Mouse (Mus musculus) brown adipose tissue, adult 24 weeks (tissue): ENCODE measurements around the gene Sertad3. TPM values are rescaled to one million over a fixed set of nuclear protein-coding genes. Genes with fewer than 3 reads are reported as not detected.

Experiments
- H3K27ac ChIP-seq: fragments of 200-500 bp; replicated peaks from 2 replicates; pipeline ENCODE4 v1.5.1; 2012; ENCODE audit warnings: low read depth, mild to moderate bottlenecking, low read length
- H3K4me1 ChIP-seq: fragments of 200-500 bp; 2 replicates; pipeline ENCODE4 v1.6.1; 2012; ENCODE audit warnings: low read length, mixed read lengths; ENCODE audit not compliant: control insufficient read depth, insufficient read depth, insufficient read length
- H3K4me3 ChIP-seq: fragments of 200-500 bp; 2 replicates; pipeline ENCODE4 v1.5.1; 2012; ENCODE audit warnings: low read depth, mild to moderate bottlenecking, low read length, moderate library complexity; ENCODE audit not compliant: insufficient read depth
- polyA plus RNA-seq: library from polyadenylated mRNA; stranded (reverse); fragments of >200 nt; gene quantifications from 2 replicates; pipeline ENCODE4 v1.2.4, GENCODE M21; 2012; ENCODE audit not compliant: missing spikeins, insufficient read depth, insufficient read length

Gene Sertad3
- 4.2 and 8.3 TPM in 2 replicates for polyA plus RNA-seq

DNA sequence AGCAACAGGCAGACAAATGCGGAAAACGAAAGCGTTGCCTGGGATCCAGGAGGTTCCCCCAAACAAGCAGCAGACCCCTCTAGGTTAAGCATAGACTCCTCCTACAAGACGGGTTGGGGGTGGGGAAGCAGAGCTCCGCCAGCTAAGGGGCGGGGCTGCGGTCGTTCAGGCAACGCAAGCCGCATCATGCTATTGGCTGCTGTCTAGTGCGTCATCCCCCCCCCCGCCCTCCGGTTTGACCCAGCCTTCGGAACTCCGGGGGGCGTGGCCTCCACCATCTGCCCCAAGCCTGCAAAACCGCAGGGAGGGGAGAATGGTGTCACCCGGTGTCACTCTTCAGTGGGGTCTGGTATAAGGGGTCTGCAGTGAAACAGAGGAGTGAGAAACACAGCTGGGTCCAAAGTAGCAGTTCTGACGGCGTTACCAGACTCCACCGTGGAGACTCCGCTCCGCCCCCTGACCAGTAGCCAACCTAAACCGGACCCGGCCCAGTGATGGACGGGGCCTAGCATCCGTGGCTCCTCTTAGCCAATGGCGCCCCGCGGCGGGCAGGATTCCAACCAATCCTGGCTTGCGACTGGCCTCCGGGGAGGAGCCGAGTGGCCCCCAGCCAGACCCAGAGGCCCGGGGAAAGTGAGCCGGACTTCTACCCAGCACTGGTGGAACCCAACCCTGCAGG lies at the start of gene Sertad3:
TSS of gene Sertad3 (plus strand) at position 613 of the 679 bp plus-strand sequence.
- Histone ChIP-seq H3K27ac (peak within 1 kb of the TSS; percentile 79), H3K4me1 (no peaks in the 10 kb centered on the region; the same call in 1 of the 2 replicates), H3K4me3 (peak within 1 kb of the TSS; percentile 90)

DNA sequence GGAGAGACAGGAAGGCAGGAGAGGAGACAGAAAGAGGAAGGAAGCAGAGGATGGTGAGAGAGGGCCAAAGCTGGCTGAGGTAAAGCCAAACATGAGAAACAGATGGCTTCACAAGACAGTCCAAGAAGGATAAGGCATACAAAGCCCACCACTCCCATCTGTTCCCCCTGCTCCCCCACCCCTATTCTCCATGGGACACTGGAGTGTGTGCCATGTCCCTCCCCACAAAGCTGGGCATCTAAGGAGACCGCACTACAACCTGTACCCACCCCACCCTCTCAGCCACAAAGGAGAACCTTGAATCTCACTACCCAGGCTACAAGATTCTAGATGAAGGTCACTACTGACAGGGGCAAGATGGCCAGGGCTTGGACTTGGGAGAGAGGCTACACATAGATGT lies 46.2 kb upstream of the Sertad3 start:
- Histone ChIP-seq H3K4me1 (no peaks in the 10 kb centered on the region), H3K4me3 (no peak overlapping the region), H3K27ac (no peak overlapping the region)

DNA sequence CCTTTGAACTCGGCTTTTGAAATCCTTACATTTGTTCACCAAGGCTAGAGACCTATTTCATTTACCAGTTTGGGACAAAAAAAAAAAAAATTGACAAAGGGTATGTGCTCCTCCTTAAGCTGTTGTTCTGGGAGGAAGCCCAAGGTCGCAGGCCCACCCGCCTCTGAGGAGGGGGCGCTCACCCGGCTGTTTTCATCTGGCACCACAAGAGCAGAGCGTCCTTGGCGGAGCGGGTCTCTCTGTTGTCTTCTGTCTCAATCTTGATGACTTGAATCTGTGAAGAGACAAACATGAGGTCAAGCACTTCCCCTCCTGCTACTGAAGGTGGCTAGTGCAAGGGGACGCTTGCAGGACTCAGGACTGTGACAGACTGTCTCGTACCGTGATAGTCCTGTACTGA lies 45.6 kb upstream of the Sertad3 start:
- Histone ChIP-seq H3K4me1 (no peaks in the 10 kb centered on the region), H3K4me3 (no peak overlapping the region), H3K27ac (no peak overlapping the region)

DNA sequence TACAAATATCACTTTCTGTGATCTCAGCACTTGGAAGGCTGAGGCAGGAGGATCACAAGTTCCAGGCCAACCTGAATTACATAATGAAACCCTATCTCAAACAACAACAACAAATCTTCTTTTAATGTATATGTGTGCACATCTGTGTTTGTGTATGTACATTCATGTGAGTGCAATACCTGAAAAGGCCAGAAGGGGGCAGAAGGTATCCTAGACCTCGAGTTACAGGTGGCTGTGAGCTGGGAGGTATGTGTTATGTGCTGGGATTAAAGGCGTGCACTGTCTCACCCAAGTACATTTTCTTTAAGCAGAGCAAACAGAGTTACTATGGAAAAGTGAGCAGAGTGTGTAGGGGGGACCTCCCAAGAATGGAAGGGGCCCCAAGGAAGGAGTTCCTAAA lies 44.4 kb upstream of the Sertad3 start:
- H3K4me1 ChIP-seq: no peaks in the 10 kb centered on the region
- no peak overlapping the region for H3K4me3 ChIP-seq
- no peak overlapping the region for H3K27ac ChIP-seq

DNA sequence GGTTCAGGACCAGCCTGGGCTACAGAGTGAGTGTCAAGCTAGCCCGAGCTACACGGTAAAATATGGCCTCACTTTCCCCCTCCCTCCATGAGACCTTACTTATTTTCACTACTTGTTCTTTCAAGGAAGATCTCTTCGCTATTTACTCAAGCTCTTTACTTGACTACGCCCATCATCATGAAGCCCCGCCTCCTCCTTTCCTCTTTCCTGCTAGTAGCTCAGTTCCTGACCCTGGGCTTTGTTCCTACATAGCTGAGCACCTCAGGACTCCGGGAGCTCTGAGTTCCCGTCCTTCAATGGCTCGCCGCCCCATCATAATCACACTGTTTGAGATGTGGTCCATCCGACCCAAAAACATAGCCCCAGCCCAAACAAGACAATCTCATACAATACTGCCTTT lies 40.2 kb upstream of the Sertad3 start:
- H3K4me3 ChIP-seq: no peak overlapping the region
- H3K27ac ChIP-seq: no peak overlapping the region
- H3K4me1 ChIP-seq: no peaks in the 10 kb centered on the region

DNA sequence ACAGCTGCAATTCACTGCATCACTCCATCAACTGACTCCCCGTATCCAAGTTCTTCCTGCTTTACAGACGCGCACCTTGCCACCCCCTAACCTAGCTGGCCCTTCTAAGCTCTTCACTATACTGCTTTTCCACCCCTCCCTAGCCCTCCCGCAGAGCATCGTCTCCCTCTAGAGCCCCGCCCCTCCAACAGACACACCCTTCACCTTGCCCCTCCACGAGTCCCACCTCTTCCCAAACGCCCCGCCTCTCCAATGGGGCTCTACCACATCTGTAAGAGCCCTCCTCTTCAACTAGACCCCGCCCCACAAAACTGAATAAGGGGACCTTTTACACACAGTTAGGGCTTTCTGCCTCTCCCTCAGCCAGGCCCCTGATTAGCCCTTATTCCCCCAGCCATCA lies 39.8 kb upstream of the Sertad3 start:
- Histone ChIP-seq H3K4me3 (no peak overlapping the region), H3K4me1 (no peaks in the 10 kb centered on the region), H3K27ac (no peak overlapping the region)

DNA sequence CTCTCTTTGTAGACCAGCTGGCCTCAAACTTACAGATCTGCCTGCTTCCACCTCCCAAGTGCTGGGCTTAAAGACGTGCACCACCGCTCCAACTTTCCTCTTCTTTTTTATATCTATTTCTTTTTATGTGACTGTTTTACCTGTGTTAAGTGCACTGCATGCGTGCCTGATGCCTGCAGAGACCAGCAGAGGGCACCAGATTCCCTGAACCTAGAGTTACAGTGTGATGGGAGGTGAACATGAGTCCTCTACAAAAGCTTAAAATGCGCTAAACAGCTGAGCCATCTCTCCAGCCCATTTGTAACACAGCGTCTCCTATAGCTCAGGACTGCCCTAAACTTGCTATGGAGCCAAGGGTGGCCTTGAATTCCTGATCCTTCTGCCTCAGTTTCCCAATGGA lies 36.0 kb upstream of the Sertad3 start:
- Histone ChIP-seq H3K27ac (no peak overlapping the region), H3K4me3 (no peak overlapping the region), H3K4me1 (no peaks in the 10 kb centered on the region)

DNA sequence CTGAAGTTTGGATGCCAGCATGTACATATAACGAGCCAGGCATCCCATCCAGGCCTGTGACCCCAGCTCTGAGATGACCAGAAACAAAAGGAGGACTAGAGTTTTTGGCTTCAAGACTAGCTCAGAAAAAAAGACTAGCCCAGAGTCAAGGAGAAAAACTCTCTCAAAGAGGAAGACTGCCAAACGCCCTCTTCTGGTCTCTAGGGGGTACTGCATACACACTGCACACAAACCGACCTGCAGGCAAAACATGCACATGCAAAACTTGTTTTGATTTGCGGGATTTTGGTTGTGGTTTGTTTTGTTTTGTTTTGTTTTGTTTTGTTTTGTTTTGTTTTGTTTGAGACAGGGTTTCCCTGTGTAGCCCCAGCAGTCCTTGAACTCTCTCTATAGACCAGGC lies 33.6 kb upstream of the Sertad3 start:
- Histone ChIP-seq H3K27ac (no peak overlapping the region), H3K4me3 (no peak overlapping the region)

DNA sequence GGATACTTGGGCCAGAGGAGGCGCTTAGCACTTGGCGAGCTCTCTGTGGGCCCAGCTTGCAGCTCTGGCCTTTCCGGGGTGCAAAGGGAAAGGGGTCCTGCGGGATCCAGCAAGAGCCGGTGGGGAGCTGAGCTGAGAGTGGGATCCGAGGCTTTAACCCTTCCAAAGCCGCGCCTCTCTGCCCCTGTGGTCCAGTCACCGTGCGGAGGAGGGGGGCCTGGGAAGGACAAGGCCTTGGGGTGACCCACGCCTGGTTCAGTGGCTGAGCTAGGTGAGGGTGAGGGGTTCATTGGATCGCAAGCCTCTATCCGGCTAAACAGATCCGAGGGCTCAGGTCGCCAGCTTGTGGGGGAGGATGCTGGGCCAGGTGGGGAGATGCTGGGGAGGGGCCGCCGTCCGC lies 27.5 kb upstream of the Sertad3 start:
- no peak overlapping the region for H3K27ac ChIP-seq
- no peak overlapping the region; the same call in 1 of the 2 replicates for H3K4me3 ChIP-seq
- H3K4me1 ChIP-seq: peaks cover 3% of the 10 kb centered on the region; the same call in 1 of the 2 replicates

More for the DNA sequence above, 33.6 kb upstream of the Sertad3 start:
- no peaks in the 10 kb centered on the region for H3K4me1 ChIP-seq

DNA sequence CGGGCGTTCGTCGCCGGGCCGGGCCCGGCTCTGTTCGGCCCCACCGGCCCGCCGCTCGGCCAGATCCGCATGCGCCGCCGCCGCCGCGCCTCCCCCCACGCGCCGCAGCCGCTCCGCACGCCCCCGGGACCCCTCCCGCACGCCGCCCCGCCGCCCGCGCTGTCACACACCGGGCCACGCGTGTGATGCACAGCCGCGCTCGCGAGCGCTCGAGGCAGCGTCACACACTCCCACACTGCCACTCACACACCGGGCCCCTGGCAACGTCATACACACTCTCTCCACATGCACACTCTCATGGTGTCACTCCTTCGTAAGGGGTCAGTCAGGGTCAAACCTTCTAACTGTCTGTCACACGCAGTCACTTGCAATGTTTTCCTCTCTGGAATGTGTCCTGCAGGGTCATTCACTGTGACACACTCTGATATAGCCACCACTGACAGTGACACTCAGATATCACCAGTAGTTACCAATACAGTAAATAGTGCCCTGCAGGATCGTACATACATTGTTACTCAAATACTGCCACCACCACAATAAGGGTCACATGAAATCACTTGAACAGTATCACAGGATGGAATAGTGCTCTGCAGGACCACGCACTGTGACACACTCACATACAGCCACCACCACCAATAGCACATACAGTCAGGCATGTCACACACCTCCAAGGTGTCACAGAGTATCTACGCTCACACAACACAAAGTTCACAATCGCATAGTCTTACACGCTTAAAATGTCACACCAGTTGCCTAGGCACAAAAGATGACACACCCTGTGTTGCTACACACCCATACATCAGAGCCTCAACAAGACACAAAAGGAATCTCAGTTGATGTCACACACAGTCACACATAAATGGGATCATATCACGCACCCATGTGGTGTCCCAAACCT lies 26.8 kb upstream of the Sertad3 start:
- Histone ChIP-seq H3K4me1 (peaks cover 3% of the 10 kb centered on the region; the same call in 1 of the 2 replicates), H3K4me3 (peak overlapping the region; percentile 21; the same call in 1 of the 2 replicates), H3K27ac (no peak overlapping the region)

DNA sequence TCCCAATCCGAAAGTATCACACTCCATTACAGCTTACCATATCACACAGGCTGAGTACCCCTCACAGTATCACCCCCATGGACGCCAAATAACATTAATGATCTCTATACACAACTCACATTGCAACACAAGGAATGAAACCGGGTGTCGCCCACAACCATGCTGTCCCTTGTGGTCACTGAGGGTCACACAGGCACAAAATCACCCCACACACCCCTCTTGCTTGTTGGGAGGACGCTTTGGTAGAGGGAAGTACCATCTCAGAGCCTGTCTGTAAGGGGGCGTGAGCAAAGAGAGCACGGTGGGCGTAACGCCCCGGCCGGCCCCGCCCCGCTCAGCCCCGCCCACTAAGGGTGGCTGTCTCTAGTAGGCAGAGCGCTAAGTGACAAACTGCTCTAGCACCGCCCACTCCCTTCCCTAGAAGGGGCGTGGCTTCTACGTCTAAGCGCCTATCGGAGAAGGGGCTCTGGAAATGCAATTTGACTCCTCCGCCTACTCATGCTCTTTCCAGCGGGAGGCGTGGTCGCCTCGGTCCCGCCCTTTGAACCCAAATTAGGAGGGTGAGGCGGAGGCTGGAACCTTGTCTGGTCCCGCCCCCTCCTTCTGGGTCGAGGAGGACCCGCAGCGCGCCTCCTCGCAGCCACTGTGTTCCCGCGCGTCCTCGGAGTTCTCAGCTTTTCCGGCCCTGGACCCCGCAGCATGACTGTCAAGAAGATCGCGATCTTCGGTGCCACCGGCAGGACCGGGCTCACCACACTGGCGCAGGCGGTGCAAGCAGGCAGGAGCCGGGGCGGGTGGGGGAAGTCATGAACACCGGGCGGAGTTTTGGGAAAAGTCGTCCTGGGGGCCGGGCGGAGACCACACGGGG lies 25.9 kb upstream of the Sertad3 start, which contains the start of the genes Sptbn4 and Blvrb:
TSS of gene Sptbn4 (minus strand) at position 268 of the 868 bp plus-strand sequence.
TSS of gene Blvrb (plus strand) at position 560 of the 868 bp plus-strand sequence.
- Histone ChIP-seq H3K4me3 (peak within 1 kb of the TSS; percentile 72), H3K27ac (peak within 1 kb of the TSS; percentile 6), H3K4me1 (peaks cover 3% of the 10 kb centered on the region; the same call in 1 of the 2 replicates)

DNA sequence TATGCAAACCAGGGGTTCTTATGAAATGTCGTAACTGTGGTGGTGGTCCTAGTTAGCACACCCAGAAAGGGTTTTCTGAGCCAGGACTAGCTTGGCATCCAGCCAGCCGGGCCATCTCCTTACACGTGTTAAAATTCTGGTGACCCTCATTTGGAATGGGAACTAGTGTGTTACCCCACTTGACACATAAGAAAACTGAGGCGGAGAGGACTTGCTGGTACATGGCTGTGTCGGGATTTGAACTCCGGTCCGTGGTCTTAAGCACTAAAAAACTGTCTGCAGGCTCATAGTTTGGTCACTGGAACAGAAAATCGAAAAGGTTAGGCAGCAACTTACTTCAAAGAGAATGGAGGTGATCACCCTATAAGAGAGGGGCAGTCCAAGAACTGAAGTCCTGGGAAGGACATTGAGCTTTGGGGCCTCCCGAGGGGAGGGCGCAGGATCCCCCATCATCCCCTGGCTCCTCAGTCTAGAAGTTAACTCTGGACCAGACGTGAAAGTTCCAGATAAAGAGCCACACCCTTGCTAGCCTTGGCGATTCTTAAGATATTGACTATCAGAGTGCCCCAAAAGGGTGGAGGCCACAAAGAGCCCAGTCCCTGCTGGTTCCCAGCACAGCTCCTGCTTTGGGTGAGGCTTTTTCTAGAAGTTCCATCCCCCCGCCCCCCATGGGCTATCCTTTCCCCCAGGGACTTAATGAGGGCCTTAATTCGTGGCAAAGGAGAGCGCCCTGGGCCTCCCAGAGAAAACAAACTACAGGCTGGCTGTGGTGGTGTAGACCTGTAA lies 25.0 kb upstream of the Sertad3 start:
- Histone ChIP-seq H3K4me1 (peaks cover 3% of the 10 kb centered on the region; the same call in 1 of the 2 replicates), H3K4me3 (peak overlapping the region; percentile 72), H3K27ac (peak overlapping the region; percentile 6)

DNA sequence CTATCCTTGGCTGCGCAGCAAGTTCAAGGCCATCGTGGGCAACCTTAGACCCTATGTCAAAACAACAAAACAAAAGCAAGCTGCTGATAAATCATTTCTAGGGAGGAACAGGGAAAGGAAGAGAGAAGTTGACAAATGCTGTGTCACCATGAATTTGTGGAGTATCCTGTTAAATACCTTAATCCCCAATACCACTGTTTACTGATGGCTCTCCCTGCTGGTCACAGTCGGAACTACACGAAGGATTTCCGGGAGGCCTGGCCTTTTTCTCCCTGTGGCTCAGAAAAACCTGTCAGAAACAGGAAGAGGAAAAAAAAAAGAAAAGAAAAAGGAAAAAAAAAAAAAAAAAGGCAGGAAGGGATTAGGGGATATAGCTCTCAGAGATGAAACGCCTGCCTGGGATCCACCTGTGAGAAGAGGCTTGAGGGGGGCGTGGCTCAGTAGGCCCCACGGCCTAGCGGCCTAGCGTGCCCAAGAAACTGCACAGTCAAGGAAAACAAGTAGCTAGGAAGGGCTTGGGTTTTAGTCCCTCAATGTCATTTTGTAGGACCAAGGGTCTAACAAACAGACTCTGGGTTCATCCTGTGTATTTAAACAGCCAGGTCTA lies 24.2 kb upstream of the Sertad3 start:
- 0 out of 2 replicates have a peak overlapping the region, but pooled peaks have one; percentile 6 for H3K27ac ChIP-seq

More for the DNA sequence above, 24.2 kb upstream of the Sertad3 start:
- Histone ChIP-seq H3K4me1 (peaks cover 3% of the 10 kb centered on the region; the same call in 1 of the 2 replicates), H3K4me3 (peak overlapping the region; percentile 72; the same call in 1 of the 2 replicates)
